Mouse (Mus musculus) spleen, adult 2 months (tissue): ENCODE measurements around the gene Olfr287.

Source experiments
- CTCF ChIP-seq: fragments of 200-500 bp; IDR thresholded peaks from 2 replicates; pipeline ENCODE4 v1.5.1; 2011; ENCODE audit warnings: mild to moderate bottlenecking, inconsistent platforms; ENCODE audit not compliant: insufficient read depth, insufficient read length, insufficient replicate concordance; ENCODE audit errors: extremely low read depth
- POLR2A ChIP-seq: fragments of 200-500 bp; IDR thresholded peaks from 2 replicates; pipeline ENCODE4 v1.6.1; 2011; ENCODE audit warnings: low read depth, low read length, inconsistent platforms

- TF ChIP-seq POLR2A (no peak), CTCF (no peak)
These were observed 5.2 kb upstream of the Olfr287 start for GRCm38 (mm10) chr15:98226096-98226495.
